Mouse (Mus musculus) erythroid progenitor cell, adult 5-6 weeks (primary cell): ENCODE measurements around the gene Asb8. TPM values are rescaled to one million over a fixed set of nuclear protein-coding genes. Genes with fewer than 3 reads are reported as not detected.

Source experiments
- ATAC-seq: replicated peaks from 2 replicates; pipeline ENCODE4 v1.8.0; 2016; ENCODE audit warnings: moderate number of reproducible peaks, mild to moderate bottlenecking, moderate TSS enrichment, inconsistent platforms; ENCODE audit not compliant: poor library complexity, low FRiP score, severe bottlenecking
- total RNA-seq, 2 experiments: library from RNA; stranded (forward) in 1 of 2; stranded (reverse) in 1 of 2; fragments of 150-400 nt in 1 of 2; fragments of 186-747, 209-891 nt in 1 of 2; gene quantifications; 2 replicates each; pipeline versions ENCODE4 v1.2.3 to v1.2.4; 2015 to 2017; ENCODE audit warnings: low replicate concordance in 2 of 2

Asb8 gene
- total RNA-seq, 2 experiments from 2014 or later: 8.1 to 8.8 TPM

DNA sequence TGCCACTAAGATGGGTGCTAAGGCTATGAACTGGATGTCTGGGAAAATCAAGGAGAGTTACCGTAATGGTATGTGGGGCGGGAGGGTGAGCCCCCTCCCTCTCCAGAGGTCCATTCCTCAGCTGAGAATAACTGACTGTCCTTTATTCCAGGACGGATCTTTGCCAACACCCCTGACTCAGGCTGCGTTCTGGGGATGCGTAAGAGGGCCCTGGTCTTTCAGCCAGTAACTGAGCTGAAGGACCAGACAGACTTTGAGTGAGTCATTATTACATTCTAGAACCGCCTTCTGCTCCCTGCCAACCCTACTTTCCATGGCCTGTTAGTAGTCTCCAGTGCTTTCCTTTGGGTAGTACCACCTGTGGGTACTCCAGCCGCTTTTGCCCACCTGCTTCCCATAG lies 34.0 kb downstream of the Asb8 start:
- no peak for ATAC-seq

DNA sequence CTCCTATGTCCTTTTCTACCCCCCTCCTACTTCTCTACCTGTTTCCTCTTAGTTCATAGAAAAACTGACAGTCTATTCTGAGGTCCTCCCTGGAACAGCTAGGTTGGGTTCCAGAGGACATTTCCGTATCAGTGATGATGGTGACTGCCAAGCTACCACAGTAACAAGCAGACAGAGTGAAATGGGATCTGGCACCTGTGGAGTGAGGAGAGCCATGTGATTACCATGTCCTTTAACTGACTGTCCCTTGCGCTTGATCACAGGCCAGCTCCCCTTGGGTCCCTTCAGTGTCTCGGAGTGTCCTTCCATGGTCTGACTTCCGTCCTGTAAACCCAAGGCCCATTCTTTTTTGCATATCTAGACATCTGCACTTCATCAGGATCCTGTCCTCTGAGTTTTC lies 34.4 kb downstream of the Asb8 start:
- ATAC-seq: no peak

DNA sequence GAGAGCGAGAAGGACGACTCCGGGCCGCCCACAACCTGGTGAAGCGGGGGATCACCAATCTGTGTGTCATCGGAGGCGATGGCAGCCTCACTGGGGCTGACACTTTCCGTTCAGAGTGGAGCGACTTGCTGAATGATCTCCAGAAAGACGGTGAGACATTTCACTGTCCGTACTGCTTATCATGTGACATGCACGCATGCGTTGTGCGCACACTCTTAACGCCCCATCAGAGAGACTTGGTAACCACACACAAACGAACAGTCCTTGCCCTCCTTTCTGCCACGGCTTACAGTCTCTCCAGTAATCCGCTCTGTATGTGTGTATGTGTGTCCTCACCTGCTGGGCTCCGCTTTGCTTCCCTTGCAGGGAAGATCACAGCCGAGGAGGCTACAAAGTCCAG lies 44.6 kb downstream of the Asb8 start:
- no peak for ATAC-seq

DNA sequence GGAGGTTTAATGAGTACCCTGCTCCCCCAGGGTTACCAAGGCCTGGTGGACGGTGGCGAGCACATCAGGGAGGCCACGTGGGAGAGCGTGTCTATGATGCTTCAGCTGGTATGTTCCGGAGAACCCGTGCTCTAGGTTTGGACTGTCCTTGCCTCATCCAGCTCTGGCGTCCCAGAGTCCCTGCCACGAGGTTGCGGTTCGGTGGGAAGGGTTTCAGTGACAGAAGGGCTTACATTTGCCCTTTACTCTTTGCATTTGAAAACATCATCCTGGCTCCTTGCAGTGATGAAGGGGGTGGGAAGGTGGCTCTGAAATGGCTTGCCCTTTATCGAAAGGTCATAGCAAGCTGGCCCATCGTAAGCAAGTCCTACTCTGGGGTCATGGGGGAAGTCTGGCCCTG lies 46.1 kb downstream of the Asb8 start:
- no peak for ATAC-seq

DNA sequence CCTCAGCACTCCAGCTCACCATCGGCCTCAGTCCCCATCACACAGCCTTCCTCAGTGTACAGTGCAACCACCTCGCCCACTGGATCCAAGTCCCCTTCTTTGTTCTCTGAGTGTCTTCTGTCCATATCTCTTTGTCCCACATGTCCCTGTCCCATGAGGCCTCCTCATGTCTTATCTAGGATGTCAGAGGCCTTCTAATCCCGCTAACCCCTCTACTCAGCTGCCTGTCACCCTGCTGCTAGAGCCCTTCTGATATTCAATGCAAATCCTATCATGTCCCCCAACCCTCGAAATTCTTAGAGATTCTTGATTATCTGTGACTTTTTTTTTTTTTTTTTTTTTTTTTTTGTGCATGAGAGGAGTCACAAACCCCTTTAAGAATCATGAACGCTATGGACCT lies 49.1 kb downstream of the Asb8 start:
- ATAC-seq: peak; percentile 51; the same call in 1 of the 2 replicates

DNA sequence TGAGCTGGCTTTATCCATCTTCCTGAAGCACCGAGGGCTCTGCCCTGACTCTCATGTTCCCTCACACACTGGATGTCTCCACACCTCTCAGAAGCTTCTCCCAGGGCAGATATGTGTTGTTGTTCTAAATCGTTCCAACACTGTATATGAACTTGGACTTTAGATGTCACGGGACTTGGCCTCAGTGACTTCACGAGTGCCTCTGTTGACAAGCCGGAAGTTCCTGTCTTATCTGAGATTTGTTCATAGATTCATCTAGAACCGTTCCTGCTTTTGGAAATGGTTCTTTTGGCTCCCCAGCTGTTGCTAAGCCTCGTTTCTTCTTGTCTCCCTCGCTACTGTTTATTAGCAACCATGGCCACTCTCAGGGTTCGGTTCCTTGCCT lies 49.7 kb downstream of the Asb8 start:
- no peak for ATAC-seq

DNA sequence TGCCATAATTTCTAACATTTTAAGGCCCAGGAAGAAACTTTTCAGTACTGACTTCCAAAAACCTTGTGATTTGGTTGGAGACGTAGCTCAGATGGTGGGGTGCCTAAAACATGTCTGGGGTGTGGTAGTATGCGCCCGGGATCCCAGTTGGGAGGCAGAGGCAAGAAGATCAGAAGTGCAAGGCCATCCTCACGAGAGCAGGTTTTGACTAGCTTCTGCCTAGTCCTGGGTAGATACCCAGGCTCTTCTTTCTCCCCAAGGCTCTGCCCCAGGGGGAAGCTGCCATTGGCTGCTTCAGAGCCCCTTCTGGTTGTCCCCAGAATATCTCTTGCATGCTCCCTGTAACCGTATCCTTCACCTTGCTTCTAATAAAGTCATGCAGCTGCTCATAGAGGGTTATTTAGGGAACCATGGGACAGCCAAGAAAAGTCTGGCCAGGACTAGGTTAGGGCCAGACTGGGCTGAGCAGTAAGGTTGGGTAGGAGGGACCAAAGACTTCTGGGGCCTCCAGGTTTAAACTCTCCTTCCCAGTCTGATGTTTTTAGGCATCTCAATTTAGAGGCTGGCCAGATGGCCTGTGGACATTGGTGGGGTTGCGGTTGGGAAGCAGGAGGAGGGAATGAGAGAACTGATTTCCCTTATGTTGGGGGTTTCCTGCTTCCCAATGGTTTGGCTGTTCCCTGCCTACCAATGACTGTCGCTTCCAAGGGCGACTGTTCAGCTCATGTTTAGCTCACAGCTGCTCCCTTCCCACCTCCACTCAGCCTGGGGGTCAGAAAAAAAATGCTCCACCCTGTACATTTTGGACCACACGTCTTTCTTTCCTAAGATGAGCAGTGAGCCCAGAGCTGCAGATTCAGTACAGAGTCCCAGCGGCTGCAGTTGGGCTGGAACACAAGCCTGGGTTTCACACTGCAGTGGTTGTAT lies 50.3 kb downstream of the Asb8 start:
- ATAC-seq: no peak

DNA sequence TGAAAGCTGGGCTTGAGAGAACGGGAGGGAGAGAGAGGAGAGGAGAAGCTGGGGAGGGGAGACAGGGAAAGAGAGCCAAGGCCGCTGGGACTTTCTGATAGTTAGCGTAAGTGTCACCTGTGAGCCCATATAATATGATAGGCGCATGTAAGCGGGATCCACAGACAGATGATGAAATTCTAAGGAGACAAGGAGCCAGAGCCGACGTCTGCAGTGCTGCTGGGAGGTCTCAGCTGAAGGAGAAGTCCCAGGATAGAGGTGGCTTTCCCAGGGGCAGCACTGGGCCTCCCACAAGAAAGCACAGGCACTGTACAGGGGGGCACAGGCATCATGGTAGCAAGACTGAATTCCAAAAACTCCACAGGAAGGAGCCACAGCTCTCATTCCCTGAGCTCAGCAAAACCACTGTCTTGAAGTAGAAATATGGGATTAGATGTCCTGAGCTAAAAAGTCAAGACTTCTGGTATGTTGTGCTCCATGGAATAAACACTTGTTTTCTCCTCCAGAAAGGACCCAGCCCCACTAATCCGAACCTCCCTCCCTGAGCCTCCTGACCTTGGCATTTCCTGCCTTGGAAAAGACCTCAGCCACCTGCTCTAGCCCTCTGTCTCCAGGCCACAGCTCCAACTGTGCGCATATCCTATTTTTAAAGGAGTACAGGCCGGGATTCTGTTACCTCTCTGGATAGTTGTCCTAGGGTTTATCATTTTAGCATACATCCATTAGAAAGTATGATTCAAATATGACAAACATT lies 51.1 kb downstream of the Asb8 start:
- ATAC-seq: no peak

DNA sequence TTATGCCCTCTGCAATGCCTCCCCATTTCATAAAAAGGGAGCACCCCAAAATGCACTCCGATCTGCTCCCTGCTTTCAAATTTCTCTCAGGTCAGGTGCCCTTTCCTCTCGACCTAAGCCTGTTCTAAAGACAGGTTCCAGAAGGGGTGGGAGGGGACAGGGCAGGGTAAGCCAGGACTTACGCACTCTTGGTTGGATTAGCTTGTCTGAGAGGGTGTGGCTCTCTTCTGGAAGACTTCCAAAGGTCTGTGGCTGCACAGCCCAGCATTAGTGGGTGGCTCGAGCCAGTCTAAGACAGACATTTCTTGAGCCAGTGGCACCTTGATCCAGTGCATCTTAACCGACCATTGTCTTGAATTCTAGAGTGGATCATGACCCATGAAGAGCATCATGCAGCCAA lies 53.6 kb downstream of the Asb8 start:
- ATAC-seq: peak; percentile 70

DNA sequence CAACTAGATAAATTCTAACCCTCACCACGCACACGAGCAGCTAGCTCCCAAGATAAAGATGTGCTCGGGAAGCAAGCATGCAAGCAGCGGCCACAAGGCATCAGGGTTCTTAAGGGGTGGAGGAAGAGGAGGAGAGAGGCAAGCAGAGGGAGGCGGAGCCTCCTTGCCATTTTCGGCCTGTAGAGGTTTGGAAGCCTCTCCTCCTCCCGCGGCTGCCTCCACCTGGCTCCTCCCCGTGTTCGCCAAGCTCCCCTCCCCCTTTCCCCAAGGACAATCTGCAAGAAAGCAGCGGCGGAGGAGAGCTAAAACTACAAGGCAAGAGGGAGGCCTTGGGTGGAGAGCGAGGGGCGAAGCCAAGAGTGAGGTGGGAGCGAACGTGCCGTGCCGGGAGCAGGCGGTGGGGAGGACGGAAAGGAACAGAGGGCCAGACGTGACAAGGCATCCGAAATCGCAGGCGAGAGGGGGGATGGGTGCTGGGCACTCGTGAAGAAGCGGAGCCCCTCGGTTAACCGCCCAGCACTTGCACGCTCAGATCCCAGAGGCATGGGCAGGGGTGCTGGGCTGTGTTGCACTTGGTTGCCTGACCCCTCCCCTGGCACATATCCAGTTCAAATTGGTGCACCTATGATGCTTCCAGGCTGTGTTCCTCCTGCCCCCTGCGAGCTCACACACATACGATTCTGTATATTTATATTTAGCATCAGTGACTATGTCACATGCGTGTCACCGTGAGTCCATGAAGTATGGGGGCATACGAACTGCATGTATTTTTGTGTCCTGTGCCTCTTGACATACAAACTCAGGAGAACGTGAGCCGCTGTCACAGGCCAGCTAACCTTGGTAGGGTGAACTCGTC lies 56.9 kb downstream of the Asb8 start:
- peak; percentile 96 for ATAC-seq

DNA sequence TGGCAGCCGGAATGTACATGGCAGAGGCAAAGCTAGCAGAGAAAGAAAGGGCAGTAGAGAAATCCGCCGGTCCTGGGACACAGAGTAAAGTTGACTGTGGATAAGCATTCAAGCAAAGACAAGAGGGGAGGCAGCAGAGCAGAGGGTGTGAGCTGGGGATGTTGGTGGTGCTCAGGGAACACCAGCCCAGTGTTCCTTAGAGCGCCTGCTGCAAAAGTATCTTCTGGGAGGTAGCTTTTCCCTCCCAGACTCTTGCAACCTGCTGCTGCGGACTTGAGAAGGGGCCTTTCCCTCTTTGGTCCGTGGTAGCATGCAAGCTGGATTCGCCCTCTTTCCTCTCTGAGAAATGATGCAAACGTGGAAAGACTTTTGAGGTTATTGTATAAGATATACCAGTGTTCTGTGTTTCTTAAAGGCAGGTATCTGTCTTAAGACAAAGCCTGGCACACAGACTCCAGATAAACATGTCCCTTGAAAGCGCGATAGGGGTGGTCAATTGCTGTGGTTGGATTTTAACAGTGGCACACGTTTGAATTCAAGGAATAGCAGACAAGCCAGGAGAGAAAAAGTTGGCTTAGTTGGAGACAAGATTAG lies 57.6 kb downstream of the Asb8 start:
- peak; percentile 26 for ATAC-seq

DNA sequence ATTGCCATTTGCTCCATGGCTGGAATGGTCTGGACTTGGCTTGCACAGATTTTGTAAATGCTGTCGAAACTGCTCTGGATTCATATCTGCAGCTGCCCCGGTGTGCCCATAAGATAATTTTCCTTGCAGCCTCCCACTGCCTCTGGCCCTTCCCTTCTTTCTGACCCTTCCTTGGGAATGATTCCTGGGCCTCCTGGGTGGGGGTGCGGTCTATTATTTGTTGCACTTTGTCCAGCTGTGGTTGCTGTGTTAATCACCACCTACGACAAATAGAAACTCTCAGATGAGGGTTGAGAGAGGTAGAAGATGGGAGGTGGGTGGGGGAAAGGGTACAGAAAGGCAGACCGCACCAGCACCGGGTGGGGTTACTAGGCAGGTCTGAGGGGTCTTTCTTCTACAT lies 58.2 kb downstream of the Asb8 start:
- no peak for ATAC-seq

DNA sequence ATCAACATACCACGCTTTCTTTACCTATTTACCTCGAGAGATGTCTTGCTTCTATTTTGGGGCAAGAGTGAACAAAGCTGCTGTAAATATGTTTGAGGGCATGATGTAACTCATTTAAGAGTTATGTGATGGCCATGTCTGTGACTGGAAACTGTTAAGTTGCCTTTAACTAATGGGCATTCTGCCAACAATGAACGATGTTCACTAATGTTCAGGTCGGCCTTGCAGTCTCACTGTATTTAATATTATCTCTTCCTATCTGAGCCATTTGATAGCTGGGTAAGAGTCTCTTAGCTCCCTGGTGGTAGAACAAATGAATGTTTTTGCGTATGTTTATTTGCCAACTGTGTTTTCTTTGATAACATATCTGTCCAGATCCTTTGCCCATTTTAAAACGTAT lies 58.9 kb downstream of the Asb8 start:
- no peak for ATAC-seq

DNA sequence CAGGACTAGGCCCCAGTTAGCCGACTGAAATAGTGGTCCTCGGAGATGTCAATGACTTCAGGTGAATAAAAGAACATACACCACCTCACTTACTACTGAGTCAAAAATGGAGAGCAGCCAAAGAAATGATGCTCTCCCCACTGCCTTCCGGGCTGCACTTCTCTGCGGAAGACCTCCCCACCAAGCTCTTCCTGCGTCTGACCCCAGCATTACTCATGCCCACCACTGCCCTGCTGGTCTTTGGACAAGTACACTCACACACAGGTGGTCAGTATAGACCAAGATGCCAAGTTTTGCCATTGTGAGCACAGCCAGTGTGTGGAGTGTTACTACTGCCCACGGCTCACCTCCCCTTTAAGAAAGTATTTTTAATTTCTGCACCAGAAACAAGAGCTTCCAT lies 63.0 kb downstream of the Asb8 start:
- ATAC-seq: no peak

DNA sequence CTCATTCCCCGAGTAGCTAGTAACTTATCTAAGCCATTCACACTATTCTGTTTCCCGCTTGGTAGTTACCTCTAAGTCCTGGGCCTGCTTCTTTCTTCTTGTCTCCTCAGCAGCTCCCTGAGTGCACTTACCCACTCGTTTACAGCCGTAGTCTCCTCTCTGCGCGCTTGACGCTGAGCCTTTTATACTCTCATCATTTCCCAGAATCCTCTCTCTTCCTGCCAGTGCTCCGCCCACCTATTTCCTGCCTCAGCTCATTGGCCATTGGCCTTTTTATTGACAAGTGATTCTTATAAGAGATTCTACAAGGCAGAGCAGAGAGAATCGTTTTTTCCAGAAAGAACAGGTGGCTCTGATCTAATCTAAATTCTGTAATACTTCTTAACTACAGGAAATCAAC lies 66.9 kb downstream of the Asb8 start:
- no peak for ATAC-seq

DNA sequence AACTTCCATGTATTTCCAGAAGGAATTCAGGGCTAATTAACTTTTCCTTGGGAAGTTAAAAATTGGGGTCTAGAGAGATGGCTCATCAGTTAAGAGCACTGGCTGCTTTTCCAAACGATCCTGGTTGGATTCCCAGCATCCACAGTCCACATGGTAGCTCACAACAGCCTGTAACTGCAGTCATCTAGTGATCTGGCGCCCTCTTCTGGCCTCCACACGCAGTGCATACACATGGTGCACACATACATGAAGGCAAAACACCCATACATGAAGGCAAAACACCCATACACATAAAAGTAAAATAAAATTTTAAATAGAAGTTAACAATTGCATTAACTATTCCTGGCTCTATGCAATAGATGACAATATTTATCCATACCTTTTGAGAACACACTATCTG lies 68.5 kb downstream of the Asb8 start:
- ATAC-seq: no peak

DNA sequence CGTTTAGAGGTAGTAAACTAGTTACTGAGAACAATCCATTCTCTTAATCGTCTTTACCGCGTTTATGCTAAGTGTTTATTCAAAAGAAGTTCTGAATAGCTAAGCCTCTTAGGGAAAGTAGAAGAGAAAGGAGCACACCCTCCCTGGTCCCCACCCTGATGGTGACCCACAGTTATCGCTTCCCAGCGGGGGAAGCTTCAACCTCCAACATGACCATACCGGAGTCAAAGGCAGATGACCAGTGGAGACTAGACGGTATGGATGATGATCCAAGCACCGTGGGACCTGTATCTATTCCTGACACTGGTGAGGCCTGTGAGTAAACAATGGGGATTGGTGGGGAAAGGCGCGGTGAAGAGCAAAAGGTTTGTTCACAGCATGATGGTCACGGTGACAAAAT lies 70.5 kb downstream of the Asb8 start:
- ATAC-seq: no peak

DNA sequence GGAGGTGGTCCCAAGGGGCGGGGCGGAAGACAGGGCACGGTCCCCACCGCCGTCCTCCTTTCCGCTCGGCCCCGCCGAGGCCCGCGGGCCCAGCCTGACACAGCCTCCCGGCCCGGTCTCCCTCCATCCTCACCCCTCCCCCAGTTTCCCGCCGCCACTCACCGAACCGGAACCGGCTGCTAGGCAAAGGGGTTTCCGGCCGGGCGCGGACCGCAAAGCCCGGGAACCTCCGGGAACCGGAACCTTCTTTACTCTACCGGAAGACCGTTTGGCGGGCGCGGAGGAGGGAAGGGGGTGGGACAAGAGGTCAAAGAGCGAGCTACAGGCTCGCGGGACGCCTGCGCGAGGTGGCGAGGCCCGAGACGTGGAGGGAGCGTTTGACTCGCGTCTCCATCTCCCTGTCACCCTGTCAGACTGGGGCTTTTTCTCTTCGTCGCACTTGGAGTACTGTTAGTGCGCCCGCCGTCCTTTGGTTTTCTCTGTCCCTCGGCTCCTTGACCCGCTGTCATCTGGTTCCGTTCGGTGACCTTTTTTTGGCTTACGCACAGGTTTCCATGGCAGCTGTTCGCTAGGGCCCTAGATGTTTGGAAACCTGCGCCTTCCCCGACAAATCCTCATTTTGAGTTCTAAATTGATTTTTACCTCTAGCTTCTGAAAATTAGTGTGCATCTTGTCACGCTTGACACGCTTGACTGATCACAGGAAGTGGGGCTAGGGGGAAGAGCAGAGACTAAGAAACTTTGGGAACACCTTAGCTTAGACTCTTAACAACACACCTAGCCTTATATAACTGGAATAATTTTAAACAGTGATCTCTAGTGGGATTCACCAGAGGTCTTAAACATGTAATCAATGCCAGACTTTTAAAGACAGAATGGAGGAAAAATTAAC lies 72.1 kb downstream of the Asb8 start, which contains the start of gene Senp1:
Senp1 (minus strand) TSS at position 624 of the 891 bp plus-strand sequence.
- ATAC-seq: peak; percentile 91
